Mouse (Mus musculus) ES-E14 (cell line): Measurements from ENCODE around the gene Gm21650. TPM values are rescaled to one million over a fixed set of nuclear protein-coding genes. Genes with fewer than 3 reads are reported as not detected.
"Not testable (repeated sequence)": the region's sequence is repeated elsewhere in the genome, so short reads cannot be mapped to it uniquely, and the experiment has no call there.

Experiments
- DNase-seq: peaks from one replicate; pipeline ENCODE4 v3.0.0-alpha.2; 2013; ENCODE audit warnings: low read depth, low spot score
- H3K27ac ChIP-seq: 2 replicates; pipeline ENCODE4 v1.5.1; 2012; ENCODE audit warnings: low read depth, mild to moderate bottlenecking, low read length, moderate library complexity, mixed read lengths; ENCODE audit not compliant: poor library complexity, insufficient read depth, severe bottlenecking
- H3K36me3 ChIP-seq: 2 replicates; pipeline ENCODE4 v1.6.1; 2012; ENCODE audit warnings: mild to moderate bottlenecking, low read length, moderate library complexity, mixed read lengths; ENCODE audit not compliant: control insufficient read depth, poor library complexity, insufficient read depth, severe bottlenecking
- H3K4me1 ChIP-seq, 2 experiments: fragments of 150-350 bp in 1 of 2; sonication (generic) in 1 of 2; 2 replicates each; pipeline ENCODE4 v1.6.1; 2012; ENCODE audit warnings: low read length in 2 of 2, mild to moderate bottlenecking in 1 of 2, mixed read lengths in 1 of 2; ENCODE audit not compliant: control insufficient read depth in 2 of 2, insufficient read depth in 2 of 2, poor library complexity in 1 of 2
- H3K4me3 ChIP-seq, 2 experiments: fragments of 150-350 bp in 1 of 2; sonication (generic) in 1 of 2; 2 replicates each; pipeline ENCODE4 v1.5.1; 2012; ENCODE audit warnings: low read length in 2 of 2, low read depth in 1 of 2, mild to moderate bottlenecking in 1 of 2, mixed read lengths in 1 of 2; ENCODE audit not compliant: insufficient read depth in 1 of 2, poor library complexity in 1 of 2, severe bottlenecking in 1 of 2
- H3K9ac ChIP-seq: 2 replicates; pipeline ENCODE4 v1.6.1; 2012; ENCODE audit warnings: low read depth, mild to moderate bottlenecking, low read length, mixed read lengths; ENCODE audit not compliant: poor library complexity, insufficient read depth, severe bottlenecking
- H3K9me3 ChIP-seq: fragments of 150-350 bp; sonication (generic); 2 replicates; pipeline ENCODE4 v1.6.1; 2012; ENCODE audit warnings: low read depth, mild to moderate bottlenecking, low read length; ENCODE audit not compliant: control insufficient read depth, insufficient read depth
- in situ Hi-C, 2 experiments: fragments of 600-800 bp; cut with MboI; formaldehyde crosslinking; loops; one replicate each; pipeline ENCODE4 v1.15.1; 2025; ENCODE audit warnings: low sequenced_read_pairs in 2 of 2, inconsistent platforms in 1 of 2; ENCODE audit not compliant: unreplicated experiment in 2 of 2
- total RNA-seq: library from RNA; depleted of rRNA; stranded (reverse); fragments of 300-350 nt; gene quantifications from 2 replicates; pipeline ENCODE4 v1.2.3, GENCODE M21; 2012; rRNA removed

Gm21650 gene
- not detected in 2 replicates for total RNA-seq

DNA sequence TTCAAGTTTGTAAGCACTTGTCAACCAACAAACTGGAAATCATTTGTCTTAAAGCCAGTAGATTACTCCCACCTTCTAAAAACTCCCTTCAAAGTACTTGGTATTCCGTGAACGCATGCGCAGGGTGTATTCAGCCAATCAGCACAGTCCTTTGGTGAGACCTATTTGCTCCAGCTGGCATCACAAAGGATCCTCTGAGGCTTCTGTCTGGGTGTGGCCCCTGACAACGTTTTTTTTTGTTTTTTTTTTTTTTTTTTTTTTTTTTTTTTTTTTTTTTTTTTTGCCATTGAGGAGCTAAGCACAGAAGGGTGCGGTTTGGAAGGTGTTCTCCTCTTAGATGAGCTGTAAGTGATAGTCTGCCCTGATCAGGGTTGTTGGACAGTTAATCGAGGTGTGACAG lies at the start of gene Gm21650:
Gm21650 (plus strand) TSS at position 301 of the 400 bp plus-strand sequence.
- in situ Hi-C loops, H3K9me3 ChIP-seq, H3K4me1 ChIP-seq, H3K4me3 ChIP-seq, H3K36me3 ChIP-seq, DNase-seq, H3K27ac ChIP-seq, H3K9ac ChIP-seq: not testable (repeated sequence)
